Mouse (Mus musculus): ENCODE measurements around the gene Ch25h. TPM values are rescaled to one million over a fixed set of nuclear protein-coding genes. Genes with fewer than 3 reads are reported as not detected.
A peak's percentile ranks its signal among the peaks of the same experiment; 100 is the strongest.

Gene Ch25h
- polyA plus RNA-seq, 1 experiment from 2014 or later, result 0.55 TPM

GRCm38 (mm10) chr19:34493859-34494258 is 18.9 kb upstream of the Ch25h start:
- 95% methylated on average over 4 of the region's 4 CpGs for WGBS
- Histone ChIP-seq H3K4me2 (replicated peaks) (no peak overlapping the region), H3K4me1 (replicated peaks; ENCODE audit: control insufficient read depth, insufficient read depth, low read length) (no peaks in the 10 kb centered on the region), H3K9me3 (ENCODE audit: control insufficient read depth, low read length) (no peaks in the 10 kb centered on the region), H3K9ac (no peak overlapping the region), H3K36me3 (replicated peaks; ENCODE audit: control insufficient read depth, insufficient read depth) (peaks cover 12% of the 10 kb centered on the region; the same call in 1 of the 2 replicates), H3K4me3 (replicated peaks; ENCODE audit: low read length) (no peak overlapping the region), H3K27ac (no peak overlapping the region), H3K27me3 (ENCODE audit: control insufficient read depth, insufficient read depth, low read length) (no peaks in the 10 kb centered on the region)
- ATAC-seq (ENCODE audit: low FRiP score) (no peak), DNase-seq (ENCODE audit: low spot score) (no peak)

GRCm38 (mm10) chr19:34483547-34483946 is 8.6 kb upstream of the Ch25h start:
- Histone ChIP-seq H3K4me1 (replicated peaks; ENCODE audit: control insufficient read depth, insufficient read depth, low read length) (no peaks in the 10 kb centered on the region), H3K9me3 (ENCODE audit: control insufficient read depth, low read length) (no peaks in the 10 kb centered on the region), H3K4me2 (replicated peaks) (no peak overlapping the region), H3K27ac (no peak overlapping the region), H3K36me3 (replicated peaks; ENCODE audit: control insufficient read depth, insufficient read depth) (no peaks in the 10 kb centered on the region), H3K9ac (no peak overlapping the region), H3K27me3 (ENCODE audit: control insufficient read depth, insufficient read depth, low read length) (no peaks in the 10 kb centered on the region), H3K4me3 (replicated peaks; ENCODE audit: low read length) (no peak overlapping the region)
- WGBS, result 20% methylated on average over 4 of the region's 4 CpGs
- ATAC-seq (ENCODE audit: low FRiP score) (no peak), DNase-seq (ENCODE audit: low spot score) (peak; percentile 59)

GRCm38 (mm10) chr19:34474228-34474990 is 555 bp downstream of the Ch25h start:
- 6% methylated on average over 48 of the region's 49 CpGs for WGBS
- peaks cover 27% of the 10 kb centered on the region for H3K27me3 ChIP-seq (ENCODE audit: control insufficient read depth, insufficient read depth, low read length)
- peak; percentile 25 for DNase-seq (ENCODE audit: low spot score)
- H3K4me3 ChIP-seq (replicated peaks; ENCODE audit: low read length), result peak overlapping the region; percentile 54
- H3K27ac ChIP-seq, result no peak overlapping the region
- peak overlapping the region; percentile 55 for H3K9ac ChIP-seq
- H3K36me3 ChIP-seq (replicated peaks; ENCODE audit: control insufficient read depth, insufficient read depth), result no peaks in the 10 kb centered on the region
- H3K4me1 ChIP-seq (replicated peaks; ENCODE audit: control insufficient read depth, insufficient read depth, low read length), result peaks cover 16% of the 10 kb centered on the region
- ATAC-seq (ENCODE audit: low FRiP score), result peak; percentile 76
- H3K9me3 ChIP-seq (ENCODE audit: control insufficient read depth, low read length), result no peaks in the 10 kb centered on the region
- H3K4me2 ChIP-seq (replicated peaks), result peak overlapping the region; percentile 83

- H3K27ac ChIP-seq, result no peak overlapping the region
- no peak overlapping the region for H3K4me2 ChIP-seq (replicated peaks)
- H3K36me3 ChIP-seq (replicated peaks; ENCODE audit: control insufficient read depth, insufficient read depth), result no peaks in the 10 kb centered on the region
- peaks cover 16% of the 10 kb centered on the region for H3K4me1 ChIP-seq (replicated peaks; ENCODE audit: control insufficient read depth, insufficient read depth, low read length)
- H3K9ac ChIP-seq, result no peak overlapping the region
- no peak for DNase-seq (ENCODE audit: low spot score)
- ATAC-seq (ENCODE audit: low FRiP score), result no peak
- H3K27me3 ChIP-seq (ENCODE audit: control insufficient read depth, insufficient read depth, low read length), result peaks cover 27% of the 10 kb centered on the region
- no peaks in the 10 kb centered on the region for H3K9me3 ChIP-seq (ENCODE audit: control insufficient read depth, low read length)
- H3K4me3 ChIP-seq (replicated peaks; ENCODE audit: low read length), result no peak overlapping the region
- 85% methylated on average over 2 of the region's 2 CpGs for WGBS
Measured at GRCm38 (mm10) chr19:34471703-34472102, 3.3 kb downstream of the Ch25h start.

DNA sequence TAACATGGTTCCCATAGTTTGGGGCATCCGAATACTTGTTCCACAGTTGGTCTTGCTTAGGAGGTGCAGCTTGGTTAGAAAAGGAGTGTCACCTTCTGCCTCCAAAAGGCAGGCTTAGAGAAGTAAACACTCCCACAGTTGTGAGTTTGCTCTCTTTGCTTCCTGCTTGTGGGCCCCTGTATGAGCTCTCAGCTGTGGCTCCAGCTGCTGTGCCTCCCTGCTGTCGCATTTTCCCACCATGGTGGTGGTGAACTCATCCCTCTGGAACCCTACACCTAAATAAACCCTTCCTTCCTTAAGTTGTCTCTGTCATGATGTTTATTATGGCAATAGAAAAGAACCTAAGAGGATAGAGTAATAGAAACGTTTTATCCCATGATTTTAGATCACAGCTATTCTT is 6.2 kb downstream of the Ch25h start:
- DNase-seq (ENCODE audit: low spot score) (no peak), ATAC-seq (ENCODE audit: low FRiP score) (no peak)
- peaks cover 7% of the 10 kb centered on the region for H3K27me3 ChIP-seq (ENCODE audit: control insufficient read depth, insufficient read depth, low read length)
- H3K27ac ChIP-seq, result no peak overlapping the region
- no peak overlapping the region for H3K4me3 ChIP-seq (replicated peaks; ENCODE audit: low read length)
- H3K4me2 ChIP-seq (replicated peaks), result no peak overlapping the region
- no peaks in the 10 kb centered on the region for H3K4me1 ChIP-seq (replicated peaks; ENCODE audit: control insufficient read depth, insufficient read depth, low read length)
- no peak overlapping the region for H3K9ac ChIP-seq
- no peaks in the 10 kb centered on the region for H3K9me3 ChIP-seq (ENCODE audit: control insufficient read depth, low read length)
- 51% methylated on average over 3 of the region's 3 CpGs for WGBS
- H3K36me3 ChIP-seq (replicated peaks; ENCODE audit: control insufficient read depth, insufficient read depth), result no peaks in the 10 kb centered on the region

DNA sequence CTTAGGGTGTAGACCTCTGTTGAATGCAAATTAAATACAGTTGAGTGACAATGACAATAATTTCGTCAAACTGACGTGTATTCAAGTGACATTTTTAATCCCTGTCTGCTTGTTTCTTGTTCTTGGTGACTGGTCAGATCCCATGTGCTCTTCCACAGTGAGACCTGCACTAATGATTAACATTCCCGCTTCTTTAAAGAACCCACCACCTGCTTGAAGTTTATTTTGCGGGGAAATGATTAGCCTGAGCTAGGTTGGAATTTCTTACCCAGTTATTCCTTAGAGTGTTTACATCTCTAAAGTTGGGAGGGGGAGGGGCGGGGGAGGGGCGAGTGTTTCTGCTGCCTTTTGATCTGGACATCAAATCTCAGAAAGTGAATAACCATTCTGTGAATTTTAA is 6.7 kb downstream of the Ch25h start:
- no peaks in the 10 kb centered on the region for H3K9me3 ChIP-seq (ENCODE audit: control insufficient read depth, low read length)
- no peak overlapping the region for H3K27ac ChIP-seq
- H3K36me3 ChIP-seq (replicated peaks; ENCODE audit: control insufficient read depth, insufficient read depth), result no peaks in the 10 kb centered on the region
- 36% methylated on average over 6 of the region's 6 CpGs for WGBS
- no peak overlapping the region for H3K4me3 ChIP-seq (replicated peaks; ENCODE audit: low read length)
- no peak overlapping the region for H3K9ac ChIP-seq
- DNase-seq (ENCODE audit: low spot score), result no peak
- H3K4me2 ChIP-seq (replicated peaks), result no peak overlapping the region
- H3K27me3 ChIP-seq (ENCODE audit: control insufficient read depth, insufficient read depth, low read length), result peaks cover 5% of the 10 kb centered on the region
- H3K4me1 ChIP-seq (replicated peaks; ENCODE audit: control insufficient read depth, insufficient read depth, low read length), result no peaks in the 10 kb centered on the region
- ATAC-seq (ENCODE audit: low FRiP score), result no peak

DNA sequence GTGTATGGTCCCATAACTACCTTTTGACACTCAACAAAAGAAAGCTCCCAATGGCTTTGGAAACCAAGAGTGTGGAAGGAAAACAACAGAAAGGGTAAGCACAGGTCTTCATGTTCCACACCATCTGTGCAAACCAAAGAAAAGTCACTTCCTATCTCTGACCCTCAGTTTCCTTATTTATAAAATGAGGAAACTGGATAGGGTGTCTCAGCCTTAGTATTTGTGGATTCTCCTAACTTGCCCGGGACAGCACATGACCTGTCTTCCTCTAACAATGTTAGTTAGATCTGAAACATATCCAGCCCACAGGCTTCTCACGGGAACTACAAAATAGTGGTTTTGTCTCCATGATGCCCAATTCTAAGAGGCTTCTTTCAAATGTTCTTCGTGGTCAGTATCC is 10.5 kb downstream of the Ch25h start:
- ATAC-seq (ENCODE audit: low FRiP score) (no peak), DNase-seq (ENCODE audit: low spot score) (no peak)
- Histone ChIP-seq H3K27me3 (ENCODE audit: control insufficient read depth, insufficient read depth, low read length) (no peaks in the 10 kb centered on the region), H3K9ac (no peak overlapping the region), H3K4me2 (replicated peaks) (no peak overlapping the region), H3K4me1 (replicated peaks; ENCODE audit: control insufficient read depth, insufficient read depth, low read length) (no peaks in the 10 kb centered on the region), H3K27ac (no peak overlapping the region), H3K4me3 (replicated peaks; ENCODE audit: low read length) (no peak overlapping the region), H3K36me3 (replicated peaks; ENCODE audit: control insufficient read depth, insufficient read depth) (no peaks in the 10 kb centered on the region), H3K9me3 (ENCODE audit: control insufficient read depth, low read length) (no peaks in the 10 kb centered on the region)
- 78% methylated on average over 3 of the region's 3 CpGs for WGBS

DNA sequence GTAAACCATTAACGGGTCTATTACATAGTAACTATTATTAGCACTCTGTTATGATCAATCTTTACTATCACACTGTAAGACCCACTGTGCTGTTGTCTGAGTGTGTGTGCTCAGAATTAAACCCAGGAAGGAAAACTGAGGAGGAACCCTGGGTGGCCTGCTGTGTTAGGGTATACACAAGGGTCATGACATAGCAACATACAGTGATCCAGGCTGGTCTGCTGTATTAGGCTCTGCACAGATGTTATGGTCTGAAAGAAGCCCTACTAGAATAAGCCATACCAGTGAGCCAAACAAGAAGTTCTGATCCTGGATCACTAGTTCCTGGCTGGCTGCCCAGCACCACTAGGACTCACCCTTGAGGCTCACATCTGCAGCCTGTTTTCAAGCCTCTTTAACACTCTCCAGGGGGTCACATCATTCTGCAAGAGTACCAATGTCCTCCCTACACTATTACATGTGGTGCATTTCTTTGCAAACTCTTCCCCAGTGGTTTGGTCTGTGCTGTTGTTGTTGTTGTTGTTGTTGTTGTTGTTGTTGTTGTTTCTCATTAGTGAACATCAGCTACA is 13.4 kb downstream of the Ch25h start:
- no peaks in the 10 kb centered on the region for H3K4me1 ChIP-seq (replicated peaks; ENCODE audit: control insufficient read depth, insufficient read depth, low read length)
- ATAC-seq (ENCODE audit: low FRiP score) (no peak), DNase-seq (ENCODE audit: low spot score) (no peak)
- H3K4me3 ChIP-seq (replicated peaks; ENCODE audit: low read length), result no peak overlapping the region
- H3K9me3 ChIP-seq (ENCODE audit: control insufficient read depth, low read length), result no peaks in the 10 kb centered on the region
- H3K36me3 ChIP-seq (replicated peaks; ENCODE audit: control insufficient read depth, insufficient read depth), result no peaks in the 10 kb centered on the region
- H3K27ac ChIP-seq, result no peak overlapping the region
- no peaks in the 10 kb centered on the region for H3K27me3 ChIP-seq (ENCODE audit: control insufficient read depth, insufficient read depth, low read length)
- H3K9ac ChIP-seq, result no peak overlapping the region
- 75% methylated on average over 1 of the region's 1 CpGs for WGBS
- H3K4me2 ChIP-seq (replicated peaks), result no peak overlapping the region

- H3K27me3 ChIP-seq (ENCODE audit: control insufficient read depth, insufficient read depth, low read length), result no peaks in the 10 kb centered on the region
Measured at GRCm38 (mm10) chr19:34450784-34451370, 24.1 kb downstream of the Ch25h start.

More at GRCm38 (mm10) chr19:34450784-34451370, 24.1 kb downstream of the Ch25h start:
- H3K9me3 ChIP-seq (ENCODE audit: control insufficient read depth, low read length), result no peaks in the 10 kb centered on the region
- H3K4me2 ChIP-seq (replicated peaks), result no peak overlapping the region
- H3K9ac ChIP-seq, result no peak overlapping the region
- no peak overlapping the region for H3K27ac ChIP-seq
- no peaks in the 10 kb centered on the region for H3K36me3 ChIP-seq (replicated peaks; ENCODE audit: control insufficient read depth, insufficient read depth)
- no peak overlapping the region for H3K4me3 ChIP-seq (replicated peaks; ENCODE audit: low read length)
- WGBS, result 64% methylated on average over 1 of the region's 1 CpGs
- DNase-seq (ENCODE audit: low spot score) (no peak), ATAC-seq (ENCODE audit: low FRiP score) (no peak)
- no peaks in the 10 kb centered on the region for H3K4me1 ChIP-seq (replicated peaks; ENCODE audit: control insufficient read depth, insufficient read depth, low read length)

Measured in hindbrain, embryonic 14.5 days (tissue).